Mouse (Mus musculus) adrenal gland, adult 8-10 months (tissue): ENCODE measurements at regions not wholly inside any gene's neighbourhood (a gene's known extent, or its start where the extent isn't known, plus 50 kb on each side); places are given as distances from the start of the nearest gene placed in this dataset.

Experiments used
- DNase-seq: peaks from one replicate; pipeline ENCODE4 v3.0.0; 2022

DNA sequence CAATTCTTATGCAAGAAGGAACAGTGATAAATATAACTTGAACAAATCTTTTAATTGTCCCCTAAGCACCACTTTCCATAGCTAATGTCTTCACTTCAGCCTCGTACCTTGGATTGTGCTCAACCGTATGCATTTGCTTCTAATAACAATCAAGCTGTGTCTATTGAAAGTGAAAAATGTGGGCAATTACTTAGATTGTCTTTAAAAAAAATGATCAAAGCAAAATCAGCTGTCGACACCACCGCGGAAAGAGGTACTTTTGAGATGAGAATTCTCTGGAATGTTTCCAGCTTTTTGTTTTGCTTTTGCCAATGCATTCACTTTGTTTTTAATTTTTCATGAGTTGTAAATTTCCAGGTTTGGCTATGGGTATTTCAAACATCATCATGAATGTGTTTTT is 54.1 kb upstream of the Samsn1 start:
- no peak for DNase-seq
